Mouse (Mus musculus) large intestine, adult 2 months (tissue): Measurements from ENCODE around the gene Cpa3. TPM values are rescaled to one million over a fixed set of nuclear protein-coding genes. Genes with fewer than 3 reads are reported as not detected.
A peak's percentile ranks its signal among the peaks of the same experiment; 100 is the strongest.

Experiments
- DNase-seq: peaks from one replicate; pipeline ENCODE4 v3.0.0-alpha.2; 2012; ENCODE audit warnings: low read depth, low spot score
- WGBS: fragments of 180-500 bp; shearing (Covaris S2); methylation state at CpG from one replicate; pipeline ENCODE4 v1.1.7; 2018; 5-methylcytosine and 5-hydroxymethylcytosine counted together
- polyA plus RNA-seq: library from polyadenylated mRNA; depleted of rRNA; stranded (reverse); fragments of >200 nt; gene quantifications from 2 replicates; pipeline ENCODE4 v1.2.3, GENCODE M21; 2012; rRNA removed

Cpa3 gene
- 0.09 and 0.70 TPM in 2 replicates for polyA plus RNA-seq

GRCm38 (mm10) chr3:20242050-20242449 lies at the start of gene Cpa3:
TSS of gene Cpa3 (minus strand) at chr3:20242181.
- no peak for DNase-seq
- 72% methylated on average over 3 of the region's 3 CpGs for WGBS

DNA sequence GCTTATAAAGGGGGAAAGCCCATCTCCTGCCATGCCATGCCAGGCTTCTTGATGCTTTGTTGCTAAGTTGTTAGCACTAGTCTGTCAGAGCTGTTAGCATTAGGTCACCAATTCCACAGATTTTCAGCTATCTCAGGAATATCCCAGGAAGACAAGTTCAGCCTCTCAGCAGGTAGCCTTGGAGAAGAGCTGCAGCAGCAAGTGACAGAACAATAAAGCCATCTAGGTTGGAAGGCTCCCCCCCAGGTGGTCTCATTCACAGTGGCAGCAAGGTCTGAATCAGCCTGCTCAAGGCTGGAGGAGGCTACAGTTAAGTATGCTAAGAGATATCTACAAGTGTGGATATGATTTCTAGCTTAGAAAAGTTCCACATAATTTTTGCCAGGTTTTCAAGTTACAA lies 49.4 kb upstream of the Cpa3 start:
- no peak for DNase-seq

GRCm38 (mm10) chr3:20288761-20289160 lies 46.8 kb upstream of the Cpa3 start:
- DNase-seq = no peak

DNA sequence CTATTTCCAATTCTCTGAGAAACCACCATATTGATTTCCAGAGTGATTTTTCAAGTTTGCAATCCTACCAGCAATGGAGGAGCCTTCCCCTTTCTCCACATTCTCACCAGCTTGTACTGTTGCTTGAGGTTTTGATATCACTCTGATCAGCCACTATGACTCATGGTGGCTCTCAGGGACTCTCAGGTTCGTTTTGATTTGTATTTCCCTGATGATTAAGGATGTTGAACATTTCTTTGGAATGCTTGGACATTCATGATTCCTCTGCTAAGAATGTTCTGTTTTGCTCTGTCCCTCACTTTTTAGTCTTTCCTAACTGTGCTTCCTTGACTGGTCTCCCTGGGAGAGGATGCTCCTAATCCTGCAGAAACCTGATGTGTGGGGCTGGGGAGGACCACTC lies 39.8 kb upstream of the Cpa3 start:
- WGBS = 33% methylated on average over 1 of the region's 1 CpGs

More at GRCm38 (mm10) chr3:20288761-20289160, 46.8 kb upstream of the Cpa3 start:
- 80% methylated on average over 2 of the region's 2 CpGs for WGBS

GRCm38 (mm10) chr3:20275633-20276032 lies 33.7 kb upstream of the Cpa3 start, which contains the start of gene Cpb1:
TSS of gene Cpb1 (minus strand) at chr3:20275733.
- no peak for DNase-seq
- 90% methylated on average over 3 of the region's 3 CpGs for WGBS

More for the DNA sequence above, 39.8 kb upstream of the Cpa3 start:
- DNase-seq = no peak

GRCm38 (mm10) chr3:20254566-20255479 lies 12.8 kb upstream of the Cpa3 start:
- WGBS = 33% methylated on average over 9 of the region's 9 CpGs
- DNase-seq = peak; percentile 7

- DNase-seq = no peak
- 76% methylated on average over 1 of the region's 1 CpGs for WGBS
These were observed 1.9 kb upstream of the Cpa3 start for GRCm38 (mm10) chr3:20243913-20244312.

GRCm38 (mm10) chr3:20239741-20240140 lies 2.2 kb downstream of the Cpa3 start:
- 77% methylated on average over 3 of the region's 3 CpGs for WGBS
- DNase-seq = no peak

DNA sequence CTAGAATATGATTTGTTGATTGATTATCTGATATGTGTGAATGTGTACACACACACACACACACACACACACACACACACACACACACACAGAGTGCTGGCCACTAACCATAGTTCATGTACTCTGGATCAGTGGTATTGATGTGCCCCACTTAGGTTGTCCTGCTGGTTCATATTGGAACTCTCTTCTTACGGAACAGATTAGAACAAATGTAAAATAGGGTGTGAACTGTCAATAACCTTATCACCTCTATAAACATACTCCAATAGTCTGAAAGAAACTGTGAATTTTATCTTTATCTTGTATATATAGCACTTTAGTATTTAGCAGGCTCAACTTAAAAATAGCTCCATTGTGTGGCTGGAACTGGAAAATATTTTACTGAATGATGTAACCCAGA lies 5.0 kb downstream of the Cpa3 start:
- 26% methylated on average over 1 of the region's 1 CpGs for WGBS
- DNase-seq = no peak

DNA sequence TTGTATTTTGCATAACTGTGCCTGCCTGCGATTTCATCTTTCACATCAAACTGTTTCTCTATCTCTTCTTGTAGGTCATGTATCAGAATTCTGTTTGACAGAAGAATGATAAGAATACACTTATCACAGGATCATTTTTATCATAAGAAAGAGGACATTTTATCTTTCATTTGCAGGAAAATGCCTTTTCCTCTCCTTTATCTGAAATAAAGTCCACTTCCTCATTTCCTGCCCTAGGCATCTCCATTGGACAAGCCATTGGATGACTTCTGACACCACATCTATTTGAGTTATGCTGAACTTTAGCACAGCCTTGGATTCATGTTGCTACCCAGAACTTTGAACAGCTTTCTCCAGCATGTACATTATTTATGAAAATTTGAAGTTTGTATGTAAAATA lies 13.0 kb downstream of the Cpa3 start:
- 84% methylated on average over 1 of the region's 1 CpGs for WGBS
- no peak for DNase-seq

- WGBS = 72% methylated on average over 2 of the region's 2 CpGs
- no peak for DNase-seq
These were observed 16.6 kb downstream of the Cpa3 start for GRCm38 (mm10) chr3:20225429-20225828.

DNA sequence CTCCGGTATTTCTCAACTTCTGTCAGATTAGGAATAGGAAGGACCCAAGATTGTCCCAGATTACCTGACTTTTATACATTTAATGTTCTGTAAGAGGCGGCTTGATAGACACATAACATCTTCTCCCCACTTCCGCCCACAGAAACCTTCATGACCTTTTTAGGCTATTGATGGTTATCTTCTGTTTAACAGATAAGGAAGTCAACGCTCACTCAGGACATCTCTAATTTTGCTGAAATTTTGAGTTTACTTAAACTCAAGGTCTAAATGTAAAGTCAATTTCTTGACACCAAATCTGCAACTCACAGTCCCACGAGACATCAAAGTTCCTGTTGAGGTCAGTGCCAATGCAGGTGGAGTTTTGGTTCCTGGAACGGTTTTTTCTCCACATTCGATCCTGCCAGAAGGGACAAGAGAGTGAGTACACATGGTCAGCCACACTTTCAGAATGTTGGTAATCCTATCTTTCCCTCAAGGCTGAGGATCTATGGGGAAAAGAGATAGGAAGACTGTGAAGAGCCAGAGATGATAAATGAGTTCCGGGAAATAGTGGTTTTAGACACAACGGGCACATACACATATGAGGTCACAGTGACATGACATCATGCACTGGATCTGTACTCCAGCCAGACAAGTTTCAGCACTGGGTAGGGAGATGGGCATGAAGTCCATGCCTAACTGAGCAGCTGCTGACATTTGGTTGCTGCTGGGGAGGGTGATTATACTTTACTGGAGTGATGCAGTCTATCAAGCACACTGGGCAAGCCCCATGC lies 18.9 kb downstream of the Cpa3 start:
- no peak for DNase-seq
- WGBS = 76% methylated on average over 9 of the region's 9 CpGs

- DNase-seq = no peak
These were observed 19.8 kb downstream of the Cpa3 start for GRCm38 (mm10) chr3:20222136-20222535.

GRCm38 (mm10) chr3:20198869-20199268 lies 43.1 kb downstream of the Cpa3 start:
- 21% methylated on average over 6 of the region's 6 CpGs for WGBS
- DNase-seq = peak; percentile 14

More at GRCm38 (mm10) chr3:20222136-20222535, 19.8 kb downstream of the Cpa3 start:
- WGBS = 72% methylated on average over 3 of the region's 3 CpGs

- no peak for DNase-seq
- 71% methylated on average over 10 of the region's 10 CpGs for WGBS
These were observed 44.1 kb downstream of the Cpa3 start for GRCm38 (mm10) chr3:20197878-20198277.

DNA sequence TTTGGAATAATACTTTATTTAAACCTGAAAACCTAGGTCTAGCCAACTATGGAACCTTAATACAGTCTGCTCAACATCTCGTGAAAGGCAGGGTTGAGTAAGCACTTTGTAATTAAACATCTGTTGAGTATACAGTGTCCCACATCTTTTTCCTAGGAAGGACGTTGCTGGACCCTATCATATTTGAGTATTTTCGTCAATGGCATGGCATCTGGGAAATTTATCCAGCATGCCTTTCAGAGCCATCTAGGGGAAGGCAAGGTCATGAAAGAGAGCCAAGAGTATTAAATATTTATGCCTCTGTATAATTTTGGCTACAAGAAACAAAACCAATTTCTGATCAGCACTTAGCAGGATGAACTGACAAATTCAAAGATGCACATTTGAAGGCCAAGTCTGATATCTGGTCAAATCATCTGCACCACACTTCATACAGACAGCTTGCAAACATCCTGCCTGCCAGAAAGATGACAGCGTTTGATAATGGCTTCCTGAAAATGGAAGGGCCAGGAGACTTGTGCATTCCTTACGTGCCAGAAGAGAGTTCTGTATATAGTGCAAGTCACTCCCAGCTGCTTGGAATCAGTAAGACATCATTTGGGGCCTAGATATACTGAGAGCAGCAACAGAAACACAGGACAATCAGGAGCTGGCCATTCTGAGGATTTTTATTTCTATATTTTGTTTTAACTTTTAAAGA lies 52.9 kb downstream of the Cpa3 start:
- WGBS = 51% methylated on average over 5 of the region's 5 CpGs
- DNase-seq = no peak

DNA sequence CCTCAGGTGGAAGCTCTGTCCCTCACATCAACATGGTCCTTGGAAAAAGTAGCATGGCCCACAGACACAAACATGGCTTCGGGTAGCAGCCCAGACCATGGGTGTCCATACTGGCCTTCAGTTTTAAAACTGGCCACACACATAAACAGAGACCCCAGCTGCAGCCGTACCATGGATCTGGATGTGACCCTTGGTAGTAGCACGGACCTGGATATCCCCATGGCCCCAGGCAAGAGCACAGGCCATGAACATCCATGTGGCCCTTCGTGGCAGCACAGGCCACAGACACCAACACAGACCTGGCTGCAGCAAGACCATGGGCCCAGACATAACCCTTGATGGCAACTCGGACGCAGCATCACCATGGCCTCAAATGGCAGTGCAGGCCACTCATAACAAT lies 69.6 kb downstream of the Cpa3 start:
- whole genome bisulfite sequencing = 91% methylated on average over 6 of the region's 6 CpGs
- no peak for DNase-seq

DNA sequence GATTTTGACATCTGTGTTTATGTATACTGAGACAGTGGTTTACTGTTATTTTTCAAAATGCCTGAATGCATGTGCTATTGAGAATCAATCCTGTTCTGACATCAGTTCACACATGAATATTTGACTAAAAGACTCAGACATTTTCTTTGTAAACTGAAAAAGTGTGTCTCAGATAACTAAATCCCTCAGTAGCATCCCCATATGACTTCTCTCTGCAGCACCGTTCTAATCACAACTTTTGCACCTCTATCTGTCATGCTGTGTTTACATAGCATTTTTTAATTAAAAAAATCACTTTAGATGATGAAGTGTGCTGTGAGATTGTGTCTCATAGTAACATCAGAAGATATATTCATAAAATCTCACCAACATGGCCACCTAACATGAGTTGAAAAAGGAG lies 74.5 kb downstream of the Cpa3 start:
- WGBS = 85% methylated on average over 1 of the region's 1 CpGs
- DNase-seq = no peak
